In genomic region chr2:18988885-18989284, GRCm38 (mm10) we compare ENCODE assay signal across 17 mouse cellular contexts. TPM values are rescaled to one million over a fixed set of nuclear protein-coding genes. Genes with fewer than 3 reads are reported as not detected.
DNase-seq lines count a peak whose midpoint lies in the region; ATAC-seq and TF ChIP-seq lines count a peak whose summit lies in the region.
"Had no signal": no experiment of that assay in that cellular context is flagged by ENCODE, and none has a peak within 500 bp of the region (broad histone marks: within the 10 kb centered on the region; RNA-seq: fewer than 3 reads in every experiment).

No protein-coding gene starts in this region.

- no peak overlapping the region for H3K4me3 ChIP-seq in spleen, adult 2 months (ENCODE audit: extremely low read depth, insufficient read depth, insufficient read length)
- H3K4me3 ChIP-seq in MEL (ENCODE audit: control insufficient read depth in 1 of 2, insufficient read depth in 1 of 2, low read depth in 2 of 2, low read length in 2 of 2) = no peak overlapping the region
- no peak overlapping the region for H3K4me3 ChIP-seq in kidney, embryonic 16.5 days (ENCODE audit: low read length)
- no peak overlapping the region for H3K4me3 ChIP-seq in gastrocnemius, adult 2 months
- H3K4me3 ChIP-seq: heart, embryonic 13.5 days; hindbrain, embryonic 10.5 days; limb, embryonic 10.5 days had no signal

- intact Hi-C loops in gastrocnemius, adult 2 months (cut with DNase I) = no loop called here

- TF ChIP-seq CTCF in spleen, adult 2 months (IDR thresholded peaks at IDR 0.05; ENCODE audit: extremely low read depth, insufficient read depth, insufficient read length, insufficient replicate concordance) = peak; percentile 30; the same call in 1 of the 2 replicates
- TF ChIP-seq CTCF in MEL (IDR thresholded peaks at IDR 0.05 in 2 of 3, conservative IDR thresholded peaks at IDR 0.05 in 1 of 3; ENCODE audit: control insufficient read depth in 1 of 3, insufficient read depth in 1 of 3, low read depth in 2 of 3, low read length in 3 of 3, poor library complexity in 1 of 3, severe bottlenecking in 1 of 3) = no peak
- TF ChIP-seq CTCF in gastrocnemius, adult 2 months (IDR thresholded peaks at IDR 0.05) = no peak

- H3K36me3 ChIP-seq in spleen, adult 2 months (ENCODE audit: control insufficient read depth, insufficient read depth, low read length) = no peaks in the 10 kb centered on the region
- H3K36me3 ChIP-seq in MEL (ENCODE audit: control insufficient read depth in 1 of 2, insufficient read depth in 2 of 2, low read length in 2 of 2) = peaks cover 4 to 32% of the 10 kb centered on the region in 2 experiments; a peak in 3 of 4 replicates
- H3K36me3 ChIP-seq in splenic B cell, adult 2 months (ENCODE audit: control insufficient read depth, insufficient read depth, low read length, poor library complexity, severe bottlenecking) = no peaks in the 10 kb centered on the region; the same call in 1 of the 2 replicates
- 0 out of 2 replicates have a peak, but pooled peaks cover 4% of the 10 kb centered on the region for H3K36me3 ChIP-seq in kidney, embryonic 16.5 days (ENCODE audit: insufficient read depth, low read length)
- H3K36me3 ChIP-seq: hindbrain, embryonic 10.5 days; limb, embryonic 10.5 days had no signal

- 63% methylated on average over 3 of the region's 3 CpGs for WGBS in spleen, adult 2 months
- WGBS in kidney, embryonic 16.5 days = 83% methylated on average over 3 of the region's 3 CpGs

- peak; percentile 42 to 92 for DNase-seq in spleen, adult 2 months (ENCODE audit: low read depth in 1 of 2, low spot score in 2 of 2)
- no peak for DNase-seq in spleen, postnatal 14 days (ENCODE audit: low spot score in 2 of 2)
- peak; percentile 83 for DNase-seq in MEL (ENCODE audit: low read depth, low spot score)
- peak; percentile 70 for DNase-seq in induced T-regulatory cell, adult 2 months (ENCODE audit: low read depth)
- DNase-seq in splenic B cell, adult 2 months (ENCODE audit: low read depth, low spot score) = peak; percentile 93
- DNase-seq in gastrocnemius, adult 2 months = no peak
- no peak for DNase-seq in urinary bladder, adult 18-20 months (ENCODE audit: low spot score in 2 of 2)
- DNase-seq: adrenal gland, adult 8-10 months; cerebellum, postnatal 14 days; forebrain, postnatal 0 days; gastrocnemius, postnatal 25 days had no signal

- H3K4me2 ChIP-seq in kidney, embryonic 16.5 days (replicated peaks; ENCODE audit: low read depth, low read length) = no peak overlapping the region
- H3K4me2 ChIP-seq: heart, embryonic 13.5 days had no signal

- H3K27ac ChIP-seq in spleen, adult 2 months (ENCODE audit: insufficient read depth, low read length) = peak overlapping the region; percentile 62
- H3K27ac ChIP-seq in MEL (ENCODE audit: control insufficient read depth, low read depth, low read length) = no peak overlapping the region
- no peak overlapping the region for H3K27ac ChIP-seq in kidney, embryonic 16.5 days (ENCODE audit: low read length)
- no peak overlapping the region for H3K27ac ChIP-seq in gastrocnemius, adult 2 months
- H3K27ac ChIP-seq: heart, embryonic 13.5 days; hindbrain, embryonic 10.5 days; limb, embryonic 10.5 days; liver, embryonic 14.5 days; macrophage had no signal

- H3K9me3 ChIP-seq in MEL (replicated peaks; ENCODE audit: insufficient read depth, low read length) = no peaks in the 10 kb centered on the region
- H3K9me3 ChIP-seq in kidney, embryonic 16.5 days (ENCODE audit: low read length) = peaks cover 6% of the 10 kb centered on the region; the same call in 1 of the 2 replicates
- H3K9me3 ChIP-seq: heart, embryonic 13.5 days; limb, embryonic 10.5 days had no signal

- TF ChIP-seq RAD21 in MEL (IDR thresholded peaks at IDR 0.05; ENCODE audit: low read depth, low read length) = no peak

- TF ChIP-seq EP300 in MEL (IDR thresholded peaks at IDR 0.05; ENCODE audit: low read depth in 1 of 2, low read length in 2 of 2) = no peak

- ATAC-seq in kidney, embryonic 16.5 days (ENCODE audit: low FRiP score, low TSS enrichment) = no peak
- ATAC-seq: forebrain, postnatal 0 days had no signal

- peaks cover 35% of the 10 kb centered on the region for H3K79me2 ChIP-seq in MEL (ENCODE audit: control insufficient read depth, insufficient read depth, low read length, poor library complexity)

- no peak overlapping the region for H3K9ac ChIP-seq in MEL (ENCODE audit: control insufficient read depth, low read depth, low read length, poor library complexity, severe bottlenecking)
- no peak overlapping the region for H3K9ac ChIP-seq in kidney, embryonic 16.5 days (replicated peaks; ENCODE audit: low read length)
- H3K9ac ChIP-seq: forebrain, postnatal 0 days; heart, embryonic 13.5 days; liver, embryonic 14.5 days had no signal

- H3K4me1 ChIP-seq in spleen, adult 2 months (ENCODE audit: control insufficient read depth, insufficient read depth, insufficient read length) = peaks cover 17% of the 10 kb centered on the region
- H3K4me1 ChIP-seq in MEL (ENCODE audit: control insufficient read depth in 1 of 2, insufficient read depth in 2 of 2, low read length in 2 of 2) = peaks cover 15 to 21% of the 10 kb centered on the region in 2 experiments
- H3K4me1 ChIP-seq in kidney, embryonic 16.5 days (ENCODE audit: insufficient read depth, low read length) = peaks cover 6% of the 10 kb centered on the region
- H3K4me1 ChIP-seq: hindbrain, embryonic 10.5 days had no signal

- no peaks in the 10 kb centered on the region for H3K27me3 ChIP-seq in spleen, adult 2 months (ENCODE audit: control insufficient read depth, insufficient read depth, low read length)
- H3K27me3 ChIP-seq in MEL (ENCODE audit: control insufficient read depth in 1 of 2, insufficient read depth in 2 of 2, low read length in 2 of 2) = no peaks in the 10 kb centered on the region
- H3K27me3 ChIP-seq in splenic B cell, adult 2 months (ENCODE audit: control insufficient read depth, insufficient read depth, low read length, poor library complexity, severe bottlenecking) = no peaks in the 10 kb centered on the region
- no peaks in the 10 kb centered on the region for H3K27me3 ChIP-seq in kidney, embryonic 16.5 days (ENCODE audit: insufficient read depth, low read length)
- H3K27me3 ChIP-seq: heart, embryonic 13.5 days had no signal

- TF ChIP-seq POLR2A in spleen, adult 2 months (IDR thresholded peaks at IDR 0.05; ENCODE audit: low read depth, low read length) = no peak
- TF ChIP-seq POLR2A in MEL (IDR thresholded peaks at IDR 0.05; ENCODE audit: control insufficient read depth in 1 of 2, insufficient read depth in 1 of 2, low read depth in 1 of 2, low read length in 2 of 2, poor library complexity in 1 of 2) = no peak

TF ChIP-seq in MEL, 35 proteins besides CTCF, POLR2A, EP300 and RAD21:
- TF ChIP-seq MEF2A (IDR thresholded peaks at IDR 0.05; ENCODE audit: extremely low read depth, insufficient replicate concordance, low read depth, low read length, poor library complexity, severe bottlenecking) (no peak), ZNF384 (IDR thresholded peaks at IDR 0.05; ENCODE audit: low read depth, low read length) (no peak), ZKSCAN1 (IDR thresholded peaks at IDR 0.05; ENCODE audit: low read depth, low read length) (no peak), UBTF (IDR thresholded peaks at IDR 0.05; ENCODE audit: borderline replicate concordance, insufficient read depth, low read depth, low read length) (no peak), MXI1 (IDR thresholded peaks at IDR 0.05; ENCODE audit: low read depth, low read length) (no peak), POLR2AphosphoS5 (IDR thresholded peaks at IDR 0.05; ENCODE audit: borderline replicate concordance, low read depth, low read length) (no peak), ZMIZ1 (IDR thresholded peaks at IDR 0.05; ENCODE audit: low read depth, low read length) (no peak), MYB (IDR thresholded peaks at IDR 0.05; ENCODE audit: low read depth, low read length) (no peak), RCOR1 (IDR thresholded peaks at IDR 0.05; ENCODE audit: low read depth, low read length) (no peak), SIN3A (IDR thresholded peaks at IDR 0.05; ENCODE audit: low read length) (no peak), USF2 (IDR thresholded peaks at IDR 0.05; ENCODE audit: borderline replicate concordance in 1 of 2, insufficient read depth in 1 of 2, low read depth in 1 of 2, low read length in 2 of 2) (no peak), MAFK (IDR thresholded peaks at IDR 0.05; ENCODE audit: borderline replicate concordance, low read depth, low read length) (no peak), TAL1 (IDR thresholded peaks at IDR 0.05; ENCODE audit: low read length) (no peak), GABPA (IDR thresholded peaks at IDR 0.05; ENCODE audit: low read depth, low read length) (no peak), MAX (IDR thresholded peaks at IDR 0.05; ENCODE audit: low read length) (no peak), E2F4 (IDR thresholded peaks at IDR 0.05; ENCODE audit: borderline replicate concordance, low read depth, low read length) (no peak)

RNA-seq across cellular contexts. Expression of gene Pip4k2a, which starts 9.0 kb away (rescaled TPM):
- 21.4 and 21.8 TPM in 2 replicates for polyA plus RNA-seq in spleen, adult 2 months (2012; rRNA removed)
- 7.9 and 11.7 TPM in 2 replicates for total RNA-seq in MEL (2012; rRNA removed)
- polyA plus RNA-seq in MEL (2012; ENCODE audit: insufficient read depth in 1 of 2, insufficient read length in 2 of 2, low read depth in 1 of 2, low replicate concordance in 2 of 2, missing spikeins in 1 of 2) = 10 to 100 TPM in 1 of 2 experiments, not detected in 1; 48.5 TPM
- 13.0 TPM in 2 replicates for polyA plus RNA-seq in kidney, embryonic 16.5 days (2015; fragmentation: Nextera tagmentation; extraction: Ambion mirVana)
- total RNA-seq in gastrocnemius, adult 2 months (2021) = 1 to 10 TPM; 3.1 to 4.5 TPM

RNA-seq across cellular contexts. Expression of gene 4930426L09Rik, which starts 9.3 kb away (rescaled TPM):
- 0.69 and 1.2 TPM in 2 replicates for polyA plus RNA-seq in spleen, adult 2 months (2012; rRNA removed)
- 0.12 and 0.13 TPM in 2 replicates for total RNA-seq in MEL (2012; rRNA removed)
- polyA plus RNA-seq in MEL (2012; ENCODE audit: insufficient read depth in 1 of 2, insufficient read length in 2 of 2, low read depth in 1 of 2, low replicate concordance in 2 of 2, missing spikeins in 1 of 2) = under 1 TPM in 1 of 2 experiments, not detected in 1; 0.19 TPM
- polyA plus RNA-seq in kidney, embryonic 16.5 days (2015; fragmentation: Nextera tagmentation; extraction: Ambion mirVana) = 0.17 and 0.42 TPM in 2 replicates
- not detected for total RNA-seq in gastrocnemius, adult 2 months (2021)

Comparison
In these comparisons a context has a peak if more than half of its experiments do, and no peak if none do; other contexts are left out.
1. DNase-seq: peak in spleen, adult 2 months (2 of 2), MEL (single experiment), induced T-regulatory cell, adult 2 months (single experiment) and splenic B cell, adult 2 months (single experiment); none in spleen, postnatal 14 days (0 of 2), gastrocnemius, adult 2 months (single experiment) and urinary bladder, adult 18-20 months (0 of 2).